Mouse (Mus musculus) C3H10T1/2 (cell line): ENCODE results near the gene Itm2b. TPM values are rescaled to one million over a fixed set of nuclear protein-coding genes. Genes with fewer than 3 reads are reported as not detected.

Experiments used
- polyA plus RNA-seq, 2 experiments: library from polyadenylated mRNA; unstranded; fragments of >200 nt; fragmentation: generic; extraction: Trizol; gene quantifications; one replicate each; pipeline ENCODE4 v1.2.1; 2012; ENCODE audit warnings: missing spikeins in 2 of 2

Itm2b gene
- polyA plus RNA-seq = 100 to 1,000 TPM; 124 to 644 TPM

DNA sequence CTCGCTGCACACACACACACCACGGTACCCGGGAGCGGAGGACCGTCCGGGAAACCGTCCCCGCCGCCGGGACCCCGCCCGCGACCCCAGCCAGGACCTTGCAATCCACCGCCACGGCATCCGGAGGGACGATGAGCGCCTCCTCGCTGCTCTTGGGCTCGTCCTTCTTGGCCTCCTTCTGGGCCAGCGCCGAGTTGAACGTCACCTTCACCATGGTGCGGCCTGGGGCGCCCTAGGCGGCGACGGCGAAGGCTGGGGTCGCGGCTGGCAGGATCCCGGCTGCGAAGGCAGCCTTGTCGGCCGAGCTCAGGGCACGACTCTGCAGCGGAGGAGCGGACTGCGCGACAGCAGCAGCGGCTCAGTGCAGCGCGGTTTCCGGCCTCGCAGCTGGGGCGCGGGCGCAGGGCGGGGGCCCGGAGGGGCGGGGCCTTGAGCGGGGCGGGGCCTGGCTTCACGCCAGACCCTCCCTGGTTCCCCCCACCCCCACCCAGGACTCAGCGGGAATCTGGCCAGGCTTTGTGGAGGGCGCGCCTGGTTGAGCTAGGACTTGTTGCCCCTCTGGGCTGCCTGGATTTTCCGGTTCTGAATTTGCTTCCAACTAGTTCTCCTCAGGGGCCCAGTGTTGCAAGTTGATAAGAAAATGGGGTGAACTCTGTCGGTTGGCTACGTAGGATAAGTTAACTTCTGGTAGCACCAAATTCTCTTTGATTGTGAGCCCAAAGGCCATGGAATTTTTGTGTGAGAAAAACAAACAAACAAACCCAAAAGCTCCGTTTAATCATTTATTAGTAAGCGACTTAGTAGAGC lies at the start of gene Itm2b:
Gene Itm2b (minus strand): TSS at position 377 of the 807 bp plus-strand sequence.

DNA sequence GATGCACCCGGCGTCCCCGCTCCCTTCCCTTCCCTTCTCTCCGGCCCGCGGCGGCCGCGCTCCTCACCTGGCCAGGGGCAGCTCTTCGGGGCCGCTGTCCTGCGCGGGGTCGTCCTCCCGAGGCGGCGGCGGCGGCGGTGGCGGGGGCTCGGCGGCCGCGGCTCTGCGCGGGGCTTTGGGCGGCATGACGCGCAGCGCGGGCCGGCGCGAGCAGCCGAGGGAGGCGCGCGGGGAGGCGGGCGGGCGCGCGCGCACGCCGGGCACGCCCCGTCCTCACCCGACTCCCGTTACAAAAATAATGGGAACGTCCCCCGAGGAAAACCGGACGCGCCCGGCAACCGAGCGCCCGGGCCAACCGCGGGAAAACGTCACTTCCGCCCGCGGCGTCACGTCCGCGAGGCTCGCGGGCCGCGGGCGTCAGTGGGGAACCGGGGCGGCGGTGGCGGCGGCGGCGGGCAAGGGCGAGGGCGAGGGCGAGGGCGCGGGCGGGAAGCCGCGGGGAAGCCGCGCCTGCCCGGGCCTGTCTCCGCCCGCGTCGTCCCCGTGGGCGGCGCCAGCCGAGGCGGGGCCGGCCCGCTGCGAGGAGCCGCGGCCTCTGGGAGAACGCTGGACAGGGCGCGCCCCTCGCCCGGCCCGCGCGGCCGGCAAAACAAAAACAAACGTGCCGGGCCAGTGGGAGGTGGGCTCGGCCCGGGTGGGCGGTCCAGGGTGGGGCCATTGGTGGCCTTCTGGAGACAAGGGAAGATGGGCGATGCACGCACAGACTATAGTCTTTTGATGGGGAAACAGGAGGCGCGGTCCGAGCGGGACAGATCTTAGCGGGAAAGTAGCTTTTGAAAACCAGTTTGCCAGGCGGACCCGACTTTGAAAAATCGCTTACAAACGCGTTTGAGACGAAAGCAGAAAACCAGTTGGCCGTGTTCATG lies 59.4 kb downstream of the Itm2b start, which contains the start of gene Rb1:
Gene Rb1 (minus strand): TSS at position 367 of the 926 bp plus-strand sequence.

Other genes starting within 250 kb of the Itm2b start
- gene Lpar6, start 147.4 kb downstream of the Itm2b start, polyA plus RNA-seq = under 1 TPM; 0.13 to 0.97 TPM
- 1 to 10 TPM in 1 of 2 experiments, under 1 TPM in 1; 0.34 to 1.6 TPM for gene Rb1, start 59.5 kb downstream of the Itm2b start, polyA plus RNA-seq
- gene Med4, start 124.7 kb upstream of the Itm2b start, polyA plus RNA-seq = 10 to 100 TPM in 1 of 2 experiments, 1 to 10 TPM in 1; 7.1 to 24.7 TPM
- 10 to 100 TPM in 1 of 2 experiments, 1 to 10 TPM in 1; 1.8 to 17.9 TPM for gene Sucla2, start 140.0 kb upstream of the Itm2b start, polyA plus RNA-seq
- gene Nudt15, start 163.0 kb upstream of the Itm2b start, polyA plus RNA-seq = 1 to 10 TPM in 1 of 2 experiments, under 1 TPM in 1; 0.33 to 1.3 TPM